8 mouse cellular contexts compared by ENCODE assay signal in the genomic region with DNA sequence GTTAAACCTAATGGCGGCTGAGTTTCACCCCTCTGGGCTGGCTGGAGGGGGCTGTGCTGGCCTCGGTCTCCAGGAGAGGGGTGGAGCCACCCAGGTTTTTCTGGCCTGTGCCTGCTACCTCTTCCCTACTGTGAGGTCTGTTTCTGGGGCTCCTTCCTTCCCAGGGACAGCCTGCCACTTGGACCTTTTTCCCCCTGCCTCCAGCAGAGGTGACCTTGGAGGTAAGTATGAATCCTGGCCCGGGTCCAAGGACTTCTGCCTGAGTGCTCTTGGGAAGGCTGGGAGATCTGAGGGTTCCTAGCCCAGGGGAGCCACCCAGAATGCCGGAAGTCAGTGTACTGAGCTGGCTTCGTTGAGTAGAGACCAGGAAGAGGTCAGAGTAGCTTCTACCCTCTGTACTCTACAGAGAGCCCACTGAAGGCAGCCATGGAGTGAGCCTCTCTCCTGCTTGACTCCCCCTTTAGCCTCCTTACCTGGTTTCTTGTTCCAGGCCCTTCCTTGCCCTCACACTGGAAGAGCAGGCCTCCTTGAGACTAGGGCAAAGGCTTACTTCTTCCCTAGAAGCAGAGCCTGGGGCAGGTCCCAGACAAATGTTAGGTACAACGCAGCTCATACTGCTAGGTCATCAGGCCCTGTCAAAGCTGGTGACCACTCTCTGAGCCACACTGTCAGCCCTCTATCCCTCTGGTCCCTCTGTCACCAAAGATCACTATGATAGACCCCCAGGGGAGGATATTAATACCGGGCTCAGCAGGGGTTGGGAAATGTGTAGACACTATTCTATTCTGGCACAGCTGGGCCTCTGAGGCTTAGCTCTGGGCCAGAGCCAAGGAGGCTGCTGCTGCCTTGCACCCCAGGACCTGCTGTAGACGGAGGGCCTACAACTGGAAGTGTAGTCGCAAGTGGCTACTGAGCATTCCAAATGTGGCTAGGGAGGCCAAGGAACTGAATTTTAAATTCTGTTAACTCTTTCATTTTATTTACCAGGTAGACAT. TPM values are rescaled to one million over a fixed set of nuclear protein-coding genes. Genes with fewer than 3 reads are reported as not detected.
DNase-seq lines count a peak whose midpoint lies in the region; ATAC-seq and TF ChIP-seq lines count a peak whose summit lies in the region.

No protein-coding gene starts in this region.

- no peak overlapping the region for H3K27ac ChIP-seq in MEL (ENCODE audit: control insufficient read depth, low read depth, low read length)
- peak overlapping the region; percentile 5; the same call in 1 of the 2 replicates for H3K27ac ChIP-seq in liver, embryonic 16.5 days (ENCODE audit: low read length)

- no peaks in the 10 kb centered on the region for H3K36me3 ChIP-seq in MEL (ENCODE audit: control insufficient read depth in 1 of 2, insufficient read depth in 2 of 2, low read length in 2 of 2)
- no peaks in the 10 kb centered on the region for H3K36me3 ChIP-seq in liver, embryonic 16.5 days (ENCODE audit: control insufficient read depth, insufficient read depth)

- TF ChIP-seq POLR2A in MEL (IDR thresholded peaks at IDR 0.05; ENCODE audit: control insufficient read depth in 1 of 2, insufficient read depth in 1 of 2, low read depth in 1 of 2, low read length in 2 of 2, poor library complexity in 1 of 2), result no peak

- H3K4me2 ChIP-seq in liver, embryonic 16.5 days (ENCODE audit: low read depth, low read length), result peak overlapping the region; percentile 25; the same call in 1 of the 2 replicates

- TF ChIP-seq CTCF in MEL (IDR thresholded peaks at IDR 0.05 in 2 of 3, conservative IDR thresholded peaks at IDR 0.05 in 1 of 3; ENCODE audit: control insufficient read depth in 1 of 3, insufficient read depth in 1 of 3, low read depth in 2 of 3, low read length in 3 of 3, poor library complexity in 1 of 3, severe bottlenecking in 1 of 3), result no peak

- H3K27me3 ChIP-seq in MEL (ENCODE audit: control insufficient read depth in 1 of 2, insufficient read depth in 2 of 2, low read length in 2 of 2), result peaks cover 0 to 3% of the 10 kb centered on the region in 2 experiments; a peak in 1 of 4 replicates
- H3K27me3 ChIP-seq in liver, embryonic 16.5 days (ENCODE audit: control insufficient read depth, insufficient read depth, low read depth, low read length), result no peaks in the 10 kb centered on the region

- 43% methylated on average over 9 of the region's 9 CpGs for WGBS in liver, embryonic 16.5 days (ENCODE audit: insufficient replicate concordance)

- no peaks in the 10 kb centered on the region for H3K4me1 ChIP-seq in MEL (ENCODE audit: control insufficient read depth in 1 of 2, insufficient read depth in 2 of 2, low read length in 2 of 2)
- no peaks in the 10 kb centered on the region for H3K4me1 ChIP-seq in liver, embryonic 16.5 days (ENCODE audit: control insufficient read depth, low read depth, low read length)

- no peak overlapping the region for H3K9ac ChIP-seq in MEL (ENCODE audit: control insufficient read depth, low read depth, low read length, poor library complexity, severe bottlenecking)
- H3K9ac ChIP-seq in liver, embryonic 16.5 days (ENCODE audit: low read depth, low read length), result no peak overlapping the region; the same call in 1 of the 2 replicates

- peak; percentile 75 for ATAC-seq in liver, embryonic 16.5 days (ENCODE audit: low read depth)

- no peak overlapping the region for H3K4me3 ChIP-seq in MEL (ENCODE audit: control insufficient read depth in 1 of 2, insufficient read depth in 1 of 2, low read depth in 2 of 2, low read length in 2 of 2)
- H3K4me3 ChIP-seq in liver, embryonic 16.5 days (ENCODE audit: low read depth, low read length), result peak overlapping the region; percentile 14; the same call in 1 of the 2 replicates

- TF ChIP-seq RAD21 in MEL (IDR thresholded peaks at IDR 0.05; ENCODE audit: low read depth, low read length), result no peak

- no peaks in the 10 kb centered on the region for H3K79me2 ChIP-seq in MEL (ENCODE audit: control insufficient read depth, insufficient read depth, low read length, poor library complexity)

- TF ChIP-seq EP300 in MEL (IDR thresholded peaks at IDR 0.05; ENCODE audit: low read depth in 1 of 2, low read length in 2 of 2), result no peak

- DNase-seq in MEL (ENCODE audit: low read depth, low spot score), result peak; percentile 9
- peak; percentile 88 for DNase-seq in adrenal gland, adult 2 months
- peak; percentile 96 for DNase-seq in kidney, adult 11 months
- no peak for DNase-seq in urinary bladder, adult 2 months (ENCODE audit: low spot score)
- DNase-seq in thymus, postnatal 14 days, result no peak
- DNase-seq in Muller cell, postnatal 12 days (ENCODE audit: inconsistent ontology term), result no peak
- DNase-seq in spleen, postnatal 36 days (ENCODE audit: low spot score in 2 of 2), result no peak

- no peaks in the 10 kb centered on the region for H3K9me3 ChIP-seq in MEL (replicated peaks; ENCODE audit: insufficient read depth, low read length)
- no peaks in the 10 kb centered on the region for H3K9me3 ChIP-seq in liver, embryonic 16.5 days (replicated peaks; ENCODE audit: control insufficient read depth, low read length)

TF ChIP-seq in MEL, 35 proteins besides CTCF, POLR2A, EP300 and RAD21:
- TF ChIP-seq MXI1 (IDR thresholded peaks at IDR 0.05; ENCODE audit: low read depth, low read length), result no peak
- no peak for TF ChIP-seq E2F4 (IDR thresholded peaks at IDR 0.05; ENCODE audit: borderline replicate concordance, low read depth, low read length)
- TF ChIP-seq TAL1 (IDR thresholded peaks at IDR 0.05; ENCODE audit: low read length), result no peak
- no peak for TF ChIP-seq MYC (IDR thresholded peaks at IDR 0.05; ENCODE audit: low read depth, low read length)
- TF ChIP-seq ZC3H11A (IDR thresholded peaks at IDR 0.05; ENCODE audit: low read depth, low read length), result no peak
- TF ChIP-seq POLR2AphosphoS2 (IDR thresholded peaks at IDR 0.05; ENCODE audit: low read length), result no peak

RNA-seq across cellular contexts. Expression of gene Epb41l1, which starts 12.5 kb away (rescaled TPM):
- 1.5 and 2.9 TPM in 2 replicates for total RNA-seq in MEL (2012; rRNA removed)
- 1 to 10 TPM in 1 of 2 experiments, not detected in 1; 7.3 TPM for polyA plus RNA-seq in MEL (2012; ENCODE audit: insufficient read depth in 1 of 2, insufficient read length in 2 of 2, low read depth in 1 of 2, low replicate concordance in 2 of 2, missing spikeins in 1 of 2)
- total RNA-seq in adrenal gland, adult 2 months (2021), result 10 to 100 TPM; 81.4 to 93.4 TPM
- polyA plus RNA-seq in adrenal gland, adult 2 months (2012; rRNA removed), result 52.0 and 52.7 TPM in 2 replicates
- polyA plus RNA-seq in liver, embryonic 16.5 days (2015; fragmentation: Nextera tagmentation; extraction: Ambion mirVana), result 0.49 and 0.67 TPM in 2 replicates
- polyA plus RNA-seq in urinary bladder, adult 2 months (2012; rRNA removed), result 36.9 and 46.7 TPM in 2 replicates

Comparison
In these comparisons a context has a peak if more than half of its experiments do, and no peak if none do; other contexts are left out.
1. DNase-seq: peak in MEL (single experiment), adrenal gland, adult 2 months (single experiment) and kidney, adult 11 months (single experiment); none in urinary bladder, adult 2 months (single experiment), thymus, postnatal 14 days (single experiment), Muller cell, postnatal 12 days (single experiment) and spleen, postnatal 36 days (0 of 2).